Mouse (Mus musculus) heart, adult 2 months (tissue): Measurements from ENCODE around the gene Ddost.
A peak's percentile ranks its signal among the peaks of the same experiment; 100 is the strongest.

Source experiments
- CTCF ChIP-seq: fragments of 200-600 bp; IDR thresholded peaks from 2 replicates; pipeline ENCODE4 v1.8.1; 2022; ENCODE audit warnings: antibody characterized with exemption, mild to moderate bottlenecking, moderate library complexity
- EP300 ChIP-seq: fragments of 200-500 bp; IDR thresholded peaks from 2 replicates; pipeline ENCODE4 v1.6.1; 2011; ENCODE audit warnings: low read depth, low read length, control low read depth; ENCODE audit not compliant: insufficient read depth
- POLR2A ChIP-seq: fragments of 200-500 bp; IDR thresholded peaks from 2 replicates; pipeline ENCODE4 v1.6.1; 2011; ENCODE audit warnings: mild to moderate bottlenecking, low read depth, low read length, control low read depth; ENCODE audit not compliant: insufficient read depth

GRCm38 (mm10) chr4:138344891-138345545 is 40.5 kb downstream of the Ddost start:
- TF ChIP-seq CTCF (peak; percentile 39), POLR2A (no peak), EP300 (no peak)
